Mouse (Mus musculus): ENCODE data around the gene N4bp2.

- TF ChIP-seq CTCF (IDR thresholded peaks at IDR 0.05; ENCODE audit: control insufficient read depth, insufficient read depth, insufficient replicate concordance, low read depth, low read length) (no peak), POLR2A (IDR thresholded peaks at IDR 0.05; ENCODE audit: control insufficient read depth, low read depth, low read length) (no peak)
Measured at GRCm38 (mm10) chr5:65770065-65770464, 6.7 kb downstream of the N4bp2 start.

Measured in testis, adult 2 months (tissue).